20 mouse cellular contexts compared by ENCODE assay signal in the genomic region with DNA sequence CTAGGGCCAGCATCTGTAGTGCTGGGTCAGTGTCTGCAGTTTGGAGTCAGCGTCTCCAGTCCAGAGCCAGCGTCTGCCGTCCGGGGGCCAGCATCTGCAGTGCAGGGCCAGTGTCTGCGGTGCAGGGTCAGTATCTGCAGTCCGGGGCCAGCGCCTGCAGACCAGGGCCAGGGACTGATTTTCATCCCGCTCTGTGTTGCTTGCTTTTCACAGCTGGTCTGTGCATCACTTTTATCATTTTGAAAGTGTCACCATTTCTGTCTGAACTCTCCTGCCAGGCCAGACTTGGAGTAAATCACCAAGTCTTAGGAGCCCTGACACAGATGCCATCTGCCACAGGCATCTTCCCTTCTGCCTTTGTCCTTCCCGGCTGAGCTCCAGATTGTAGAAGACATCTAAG.
DNase-seq lines count a peak whose midpoint lies in the region; ATAC-seq lines count a peak whose summit lies in the region.
"Had no signal": no experiment of that assay in that cellular context is flagged by ENCODE, and none has a peak within 500 bp of the region (broad histone marks: within the 10 kb centered on the region; RNA-seq: fewer than 3 reads in every experiment).

No protein-coding gene starts in this region.

- no peak for ATAC-seq in hindbrain, embryonic 12.5 days (ENCODE audit: low FRiP score)
- ATAC-seq in lung, embryonic 16.5 days (ENCODE audit: low read depth), result no peak
- ATAC-seq in midbrain, embryonic 14.5 days (ENCODE audit: low FRiP score, low TSS enrichment), result no peak
- ATAC-seq in midbrain, embryonic 11.5 days (ENCODE audit: low FRiP score), result no peak
- ATAC-seq: CD4-positive, CD25-positive, alpha-beta regulatory T cell, adult 4 months; forebrain, embryonic 14.5 days; hindbrain, embryonic 16.5 days had no signal

- no peak for DNase-seq in hindbrain, embryonic 10.5 days (ENCODE audit: low spot score)
- no peak for DNase-seq in lung, postnatal 36 days
- no peak for DNase-seq in midbrain, embryonic 14.5 days
- DNase-seq in midbrain, embryonic 11.5 days (ENCODE audit: low spot score, missing footprints), result no peak
- no peak for DNase-seq in limb, embryonic 10.5 days (ENCODE audit: low spot score)
- DNase-seq: adrenal gland, adult 8-10 months; adrenal gland, postnatal 36 days; cerebellum, adult 2 months; cerebellum, postnatal 10 days had no signal

- no peaks in the 10 kb centered on the region for H3K9me3 ChIP-seq in hindbrain, embryonic 10.5 days
- H3K9me3 ChIP-seq in hindbrain, embryonic 12.5 days (replicated peaks), result no peaks in the 10 kb centered on the region
- no peaks in the 10 kb centered on the region for H3K9me3 ChIP-seq in lung, embryonic 16.5 days (ENCODE audit: control insufficient read depth, low read length)
- H3K9me3 ChIP-seq in midbrain, embryonic 14.5 days (ENCODE audit: control insufficient read depth, low read length), result no peaks in the 10 kb centered on the region
- no peaks in the 10 kb centered on the region for H3K9me3 ChIP-seq in midbrain, embryonic 11.5 days (ENCODE audit: control insufficient read depth, low read length)
- no peaks in the 10 kb centered on the region for H3K9me3 ChIP-seq in limb, embryonic 10.5 days (replicated peaks)
- H3K9me3 ChIP-seq: embryonic facial prominence, embryonic 15.5 days; forebrain, embryonic 10.5 days; G1E; heart, embryonic 15.5 days had no signal

- no peak overlapping the region for H3K9ac ChIP-seq in hindbrain, embryonic 12.5 days
- peak overlapping the region; percentile 12; the same call in 1 of the 2 replicates for H3K9ac ChIP-seq in lung, embryonic 16.5 days (ENCODE audit: low read length)
- H3K9ac ChIP-seq in midbrain, embryonic 14.5 days (replicated peaks; ENCODE audit: low read length), result 0 out of 2 replicates have a peak overlapping the region, but pooled peaks have one; percentile 7
- H3K9ac ChIP-seq in midbrain, embryonic 11.5 days (ENCODE audit: low read length), result no peak overlapping the region
- H3K9ac ChIP-seq: embryonic facial prominence, embryonic 15.5 days; heart, embryonic 15.5 days had no signal

- H3K4me1 ChIP-seq in hindbrain, embryonic 10.5 days (replicated peaks), result peaks cover 63% of the 10 kb centered on the region
- peaks cover 48% of the 10 kb centered on the region for H3K4me1 ChIP-seq in hindbrain, embryonic 12.5 days
- peaks cover 54% of the 10 kb centered on the region for H3K4me1 ChIP-seq in lung, embryonic 16.5 days (replicated peaks; ENCODE audit: control insufficient read depth, insufficient read depth, low read length)
- peaks cover 36% of the 10 kb centered on the region for H3K4me1 ChIP-seq in midbrain, embryonic 14.5 days (ENCODE audit: control insufficient read depth, insufficient read depth, low read length)
- peaks cover 33% of the 10 kb centered on the region for H3K4me1 ChIP-seq in midbrain, embryonic 11.5 days (ENCODE audit: control insufficient read depth, insufficient read depth, low read length)
- H3K4me1 ChIP-seq in limb, embryonic 10.5 days, result peaks cover 41% of the 10 kb centered on the region

- H3K4me2 ChIP-seq in hindbrain, embryonic 12.5 days (replicated peaks), result no peak overlapping the region
- no peak overlapping the region for H3K4me2 ChIP-seq in lung, embryonic 16.5 days (ENCODE audit: low read depth, low read length)
- H3K4me2 ChIP-seq in midbrain, embryonic 14.5 days (ENCODE audit: low read length), result no peak overlapping the region
- H3K4me2 ChIP-seq in midbrain, embryonic 11.5 days, result no peak overlapping the region
- H3K4me2 ChIP-seq: embryonic facial prominence, embryonic 15.5 days; heart, embryonic 15.5 days had no signal

- H3K27me3 ChIP-seq in hindbrain, embryonic 10.5 days (ENCODE audit: insufficient read depth, poor library complexity, severe bottlenecking), result no peaks in the 10 kb centered on the region
- no peaks in the 10 kb centered on the region; the same call in 1 of the 2 replicates for H3K27me3 ChIP-seq in hindbrain, embryonic 12.5 days
- no peaks in the 10 kb centered on the region for H3K27me3 ChIP-seq in lung, embryonic 16.5 days (ENCODE audit: control insufficient read depth, insufficient read depth, low read depth, low read length)
- H3K27me3 ChIP-seq in midbrain, embryonic 14.5 days (ENCODE audit: control insufficient read depth, insufficient read depth, low read length), result no peaks in the 10 kb centered on the region
- no peaks in the 10 kb centered on the region for H3K27me3 ChIP-seq in midbrain, embryonic 11.5 days (ENCODE audit: control insufficient read depth, insufficient read depth, low read length)
- no peaks in the 10 kb centered on the region for H3K27me3 ChIP-seq in limb, embryonic 10.5 days (ENCODE audit: low read depth, poor library complexity, severe bottlenecking)
- H3K27me3 ChIP-seq: heart, embryonic 15.5 days had no signal

- no peak overlapping the region for H3K4me3 ChIP-seq in hindbrain, embryonic 10.5 days
- no peak overlapping the region for H3K4me3 ChIP-seq in hindbrain, embryonic 12.5 days
- no peak overlapping the region for H3K4me3 ChIP-seq in lung, embryonic 16.5 days (ENCODE audit: low read length)
- no peak overlapping the region for H3K4me3 ChIP-seq in midbrain, embryonic 14.5 days (replicated peaks; ENCODE audit: low read depth, low read length)
- H3K4me3 ChIP-seq in midbrain, embryonic 11.5 days (ENCODE audit: low read depth, low read length), result no peak overlapping the region
- H3K4me3 ChIP-seq in limb, embryonic 10.5 days, result no peak overlapping the region
- H3K4me3 ChIP-seq: embryonic facial prominence, embryonic 15.5 days; erythroblast, embryonic 14.5 days; forebrain, embryonic 10.5 days; gastrocnemius, adult 2 months; heart, embryonic 15.5 days had no signal

- WGBS in hindbrain, embryonic 10.5 days, result 89% methylated on average over 9 of the region's 9 CpGs
- WGBS in hindbrain, embryonic 12.5 days, result 85% methylated on average over 9 of the region's 9 CpGs
- 76% methylated on average over 9 of the region's 9 CpGs for WGBS in lung, embryonic 16.5 days
- 89% methylated on average over 9 of the region's 9 CpGs for WGBS in midbrain, embryonic 14.5 days
- 91% methylated on average over 9 of the region's 9 CpGs for WGBS in midbrain, embryonic 11.5 days
- WGBS in limb, embryonic 10.5 days, result 76% methylated on average over 9 of the region's 9 CpGs

- H3K36me3 ChIP-seq in hindbrain, embryonic 10.5 days, result no peaks in the 10 kb centered on the region
- H3K36me3 ChIP-seq in hindbrain, embryonic 12.5 days, result no peaks in the 10 kb centered on the region
- H3K36me3 ChIP-seq in lung, embryonic 16.5 days (ENCODE audit: control insufficient read depth, insufficient read depth, low read length), result no peaks in the 10 kb centered on the region
- no peaks in the 10 kb centered on the region for H3K36me3 ChIP-seq in midbrain, embryonic 14.5 days (ENCODE audit: control insufficient read depth, insufficient read depth, low read length)
- no peaks in the 10 kb centered on the region for H3K36me3 ChIP-seq in midbrain, embryonic 11.5 days (ENCODE audit: control insufficient read depth, insufficient read depth, low read length)
- no peaks in the 10 kb centered on the region for H3K36me3 ChIP-seq in limb, embryonic 10.5 days
- H3K36me3 ChIP-seq: embryonic facial prominence, embryonic 15.5 days; forebrain, embryonic 10.5 days; G1E; heart, embryonic 15.5 days had no signal

- H3K27ac ChIP-seq in hindbrain, embryonic 10.5 days, result peak overlapping the region; percentile 69
- no peak overlapping the region for H3K27ac ChIP-seq in hindbrain, embryonic 12.5 days
- H3K27ac ChIP-seq in lung, embryonic 16.5 days (ENCODE audit: low read length), result peak overlapping the region; percentile 69
- H3K27ac ChIP-seq in midbrain, embryonic 14.5 days (replicated peaks; ENCODE audit: low read depth, low read length), result no peak overlapping the region
- no peak overlapping the region for H3K27ac ChIP-seq in midbrain, embryonic 11.5 days (ENCODE audit: low read depth, low read length)
- H3K27ac ChIP-seq in limb, embryonic 10.5 days, result 0 out of 2 replicates have a peak overlapping the region, but pooled peaks have one; percentile 34
- H3K27ac ChIP-seq: embryonic facial prominence, embryonic 15.5 days; forebrain, embryonic 10.5 days; heart, embryonic 15.5 days had no signal

Comparison
In these comparisons a context has a peak if more than half of its experiments do, and no peak if none do; other contexts are left out.
1. H3K27ac ChIP-seq: peak in hindbrain, embryonic 10.5 days (single experiment), lung, embryonic 16.5 days (single experiment) and limb, embryonic 10.5 days (single experiment); none in hindbrain, embryonic 12.5 days (single experiment), midbrain, embryonic 14.5 days (single experiment) and midbrain, embryonic 11.5 days (single experiment).
2. H3K9ac ChIP-seq: peak in lung, embryonic 16.5 days (single experiment) and midbrain, embryonic 14.5 days (single experiment); none in hindbrain, embryonic 12.5 days (single experiment) and midbrain, embryonic 11.5 days (single experiment).